Mouse (Mus musculus) megakaryocyte, adult 5-6 weeks (primary cell): ENCODE results near the gene Kcnb1. TPM values are rescaled to one million over a fixed set of nuclear protein-coding genes. Genes with fewer than 3 reads are reported as not detected.
A peak's percentile ranks its signal among the peaks of the same experiment; 100 is the strongest.

ENCODE experiments used
- ATAC-seq: 2 replicates; pipeline ENCODE4 v1.8.0; 2016; ENCODE audit warnings: mild to moderate bottlenecking, inconsistent platforms; ENCODE audit not compliant: poor library complexity, severe bottlenecking
- total RNA-seq, 2 experiments: library from RNA; stranded (forward) in 1 of 2; stranded (reverse) in 1 of 2; fragments of 153-499, 151-499 nt in 1 of 2; fragments of 221-1000, 200-1000 nt in 1 of 2; gene quantifications; 2 replicates each; pipeline versions ENCODE4 v1.2.3 to v1.2.4; 2015 to 2017

Kcnb1 gene
- total RNA-seq, 2 experiments from 2014 or later = 0.07 to 1.6 TPM

GRCm38 (mm10) chr2:167167515-167168212 lies 22.3 kb downstream of the Kcnb1 start:
- ATAC-seq = peak; percentile 47

- ATAC-seq = no peak
These were observed 26.4 kb downstream of the Kcnb1 start for GRCm38 (mm10) chr2:167163600-167163999.

GRCm38 (mm10) chr2:167163134-167163533 lies 26.8 kb downstream of the Kcnb1 start:
- no peak for ATAC-seq

GRCm38 (mm10) chr2:167162516-167163021 lies 27.4 kb downstream of the Kcnb1 start:
- ATAC-seq = no peak

- no peak for ATAC-seq
These were observed 30.2 kb downstream of the Kcnb1 start for GRCm38 (mm10) chr2:167159721-167160120.

GRCm38 (mm10) chr2:167158780-167159179 lies 31.2 kb downstream of the Kcnb1 start:
- ATAC-seq = no peak

GRCm38 (mm10) chr2:167156118-167156715 lies 33.7 kb downstream of the Kcnb1 start:
- ATAC-seq = no peak

- no peak for ATAC-seq
These were observed 34.4 kb downstream of the Kcnb1 start for GRCm38 (mm10) chr2:167155541-167155973.

GRCm38 (mm10) chr2:167150880-167151279 lies 39.1 kb downstream of the Kcnb1 start:
- ATAC-seq = no peak

- ATAC-seq = no peak
These were observed 39.8 kb downstream of the Kcnb1 start for GRCm38 (mm10) chr2:167150135-167150534.

GRCm38 (mm10) chr2:167149035-167149434 lies 40.9 kb downstream of the Kcnb1 start:
- no peak for ATAC-seq

- ATAC-seq = peak; percentile 47; the same call in 1 of the 2 replicates
These were observed 42.2 kb downstream of the Kcnb1 start for GRCm38 (mm10) chr2:167147708-167148107.

GRCm38 (mm10) chr2:167145904-167146303 lies 44.1 kb downstream of the Kcnb1 start:
- ATAC-seq = no peak

- ATAC-seq = no peak
These were observed 45.3 kb downstream of the Kcnb1 start for GRCm38 (mm10) chr2:167144439-167145307.

GRCm38 (mm10) chr2:167143914-167144313 lies 46.0 kb downstream of the Kcnb1 start:
- ATAC-seq = no peak

- ATAC-seq = no peak
These were observed 47.7 kb downstream of the Kcnb1 start for GRCm38 (mm10) chr2:167142282-167142681.

GRCm38 (mm10) chr2:167141810-167142209 lies 48.1 kb downstream of the Kcnb1 start:
- no peak for ATAC-seq

GRCm38 (mm10) chr2:167139801-167140269 lies 50.1 kb downstream of the Kcnb1 start:
- ATAC-seq = no peak

- no peak for ATAC-seq
These were observed 51.3 kb downstream of the Kcnb1 start for GRCm38 (mm10) chr2:167138611-167139010.

GRCm38 (mm10) chr2:167136909-167137308 lies 53.0 kb downstream of the Kcnb1 start:
- ATAC-seq = no peak

- no peak for ATAC-seq
These were observed 57.9 kb downstream of the Kcnb1 start for GRCm38 (mm10) chr2:167132041-167132440.
